Mouse (Mus musculus): ENCODE measurements around the gene Capn1.
A peak's percentile ranks its signal among the peaks of the same experiment; 100 is the strongest.

Capn1 gene

DNA sequence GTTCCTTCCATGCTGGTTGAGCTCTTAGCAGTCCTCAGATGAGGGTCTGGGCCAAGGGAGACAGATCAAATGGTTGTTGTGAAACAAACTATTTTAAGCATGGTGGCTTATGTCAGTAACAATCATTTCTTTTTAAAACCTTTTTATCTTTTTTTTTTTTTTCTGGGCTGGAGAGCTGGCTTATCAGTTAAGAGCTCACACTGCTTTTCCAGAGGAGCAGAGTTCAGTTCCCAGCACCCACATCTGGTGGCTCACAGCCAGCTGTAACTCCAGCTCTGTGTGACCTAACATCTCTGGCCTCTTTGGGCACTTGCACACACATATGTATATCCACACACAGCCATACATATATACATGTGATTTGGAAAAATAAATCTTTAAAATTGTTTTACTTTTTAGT lies 22.0 kb upstream of the Capn1 start:
- no peak for DNase-seq

DNA sequence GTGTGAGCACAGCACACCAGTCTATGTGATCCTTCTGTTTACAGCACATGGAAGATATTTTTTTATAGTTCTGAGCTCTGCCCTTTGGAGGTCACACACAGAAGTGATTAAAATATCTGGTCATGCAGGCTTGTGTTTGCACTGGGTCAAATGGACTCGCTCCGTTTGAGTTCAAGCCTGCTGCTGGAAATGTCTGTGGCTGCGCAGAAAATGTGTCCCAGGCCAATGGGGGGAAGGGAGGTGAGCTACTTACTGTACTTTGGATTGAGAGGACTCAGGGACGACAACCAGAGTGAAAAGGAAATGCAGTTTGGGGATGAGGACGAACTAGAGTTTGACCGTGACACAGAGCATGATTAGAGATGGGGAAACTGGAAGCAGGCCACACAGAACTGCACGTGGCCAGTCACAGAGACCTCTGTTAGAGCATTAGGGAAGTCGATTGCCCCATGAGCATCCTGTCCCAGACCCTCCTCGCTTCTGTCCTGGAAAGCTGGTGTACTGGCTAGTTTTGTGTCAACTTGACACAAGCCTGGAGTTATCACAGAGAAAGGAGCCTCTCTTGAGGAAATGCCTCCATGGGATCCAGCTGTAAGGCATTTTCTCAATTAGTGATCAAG lies 20.4 kb upstream of the Capn1 start:
- no peak for DNase-seq

DNA sequence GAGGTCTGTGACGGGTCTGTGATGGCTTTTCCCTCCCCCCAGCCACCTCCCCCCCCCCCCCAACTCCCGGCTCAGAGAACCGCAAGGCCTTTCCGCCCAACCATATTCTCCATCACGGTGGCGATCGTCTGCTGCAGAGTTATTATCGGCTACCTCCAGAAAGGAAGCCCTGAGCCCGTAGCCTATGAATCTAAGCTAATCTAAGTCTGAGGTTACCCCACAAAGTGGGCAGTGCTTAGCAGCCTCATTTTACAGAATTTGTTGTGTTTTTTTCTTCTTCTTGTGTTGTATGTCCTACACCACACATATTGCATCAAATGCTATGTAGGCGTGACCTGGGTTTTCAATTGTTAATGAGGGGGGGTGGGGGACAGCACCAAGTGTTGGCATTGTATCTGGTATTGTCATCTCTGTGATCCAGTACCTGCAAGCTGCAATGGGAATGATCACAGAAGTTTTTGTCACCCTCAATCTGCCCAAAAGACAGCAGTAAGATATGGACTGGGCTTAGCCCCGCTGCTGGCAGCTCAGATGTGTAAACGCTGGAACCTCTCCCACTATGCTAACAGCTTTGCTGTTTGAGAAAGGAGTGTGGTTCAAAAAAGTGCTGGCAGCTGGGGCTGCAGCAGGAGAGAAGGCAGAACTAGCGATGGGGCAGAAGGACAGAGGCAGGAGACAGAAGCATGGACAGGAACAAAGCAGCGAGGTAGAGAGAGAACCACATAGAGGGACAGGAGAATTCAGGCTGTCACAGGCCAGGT lies 15.0 kb upstream of the Capn1 start:
- no peak for DNase-seq

DNA sequence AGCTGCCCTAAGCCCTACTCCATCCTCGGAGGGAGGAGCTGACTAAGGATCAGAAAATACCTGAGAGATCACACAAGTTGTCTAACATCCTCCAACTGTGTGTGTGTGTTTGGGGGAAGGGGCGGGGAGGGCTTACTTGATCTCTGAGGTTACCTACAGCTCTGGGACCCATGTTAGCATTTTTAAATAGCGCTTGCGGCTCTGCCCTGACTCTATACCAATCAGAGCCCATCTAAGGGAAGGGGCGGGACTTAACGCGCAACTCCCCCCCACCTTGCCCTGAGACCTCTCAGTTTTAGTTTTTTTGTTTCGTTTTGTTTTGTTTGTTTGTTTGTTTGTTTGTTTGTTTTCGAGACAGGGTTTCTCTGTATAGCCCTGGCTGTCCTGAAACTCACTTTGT lies 13.7 kb upstream of the Capn1 start:
- no peak for DNase-seq

DNA sequence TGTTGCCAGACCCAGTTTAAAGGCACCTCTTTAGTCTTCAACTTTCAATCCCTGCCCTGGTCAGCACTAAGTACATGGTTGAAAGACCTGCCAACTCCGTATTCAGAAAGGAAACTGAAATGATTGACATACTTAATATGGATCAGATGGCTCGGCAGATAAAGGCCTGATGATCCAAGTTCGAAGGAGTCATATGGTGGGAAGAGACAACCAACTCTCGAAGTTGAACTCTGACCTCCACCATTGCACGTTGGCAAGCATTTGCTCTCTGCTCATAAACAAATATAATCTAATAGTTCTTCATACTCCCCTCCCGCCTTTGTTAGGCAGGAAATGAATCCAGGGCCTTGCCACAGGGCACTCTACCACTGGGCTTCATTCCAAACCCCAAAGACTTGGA lies 13.3 kb upstream of the Capn1 start:
- no peak for DNase-seq

DNA sequence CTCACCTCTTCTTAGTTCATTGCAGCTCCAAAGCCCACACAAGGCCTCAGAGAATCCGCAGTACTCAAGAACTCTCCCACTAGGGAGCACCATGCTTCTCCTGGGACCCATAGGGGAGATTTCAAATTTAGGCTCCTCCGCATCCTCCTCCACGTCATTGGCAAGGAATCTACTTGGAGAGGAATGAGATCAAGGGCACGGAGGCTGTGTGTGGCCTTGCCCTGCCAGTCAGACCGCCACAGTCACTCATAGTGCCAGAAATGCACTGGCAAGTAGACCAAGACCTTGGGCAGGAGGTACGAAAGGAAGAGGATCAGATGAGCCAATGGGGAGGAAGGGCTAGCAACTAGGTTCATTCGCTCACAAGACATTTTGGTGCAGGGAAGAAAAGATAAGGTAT lies 8.2 kb upstream of the Capn1 start:
- DNase-seq: no peak

DNA sequence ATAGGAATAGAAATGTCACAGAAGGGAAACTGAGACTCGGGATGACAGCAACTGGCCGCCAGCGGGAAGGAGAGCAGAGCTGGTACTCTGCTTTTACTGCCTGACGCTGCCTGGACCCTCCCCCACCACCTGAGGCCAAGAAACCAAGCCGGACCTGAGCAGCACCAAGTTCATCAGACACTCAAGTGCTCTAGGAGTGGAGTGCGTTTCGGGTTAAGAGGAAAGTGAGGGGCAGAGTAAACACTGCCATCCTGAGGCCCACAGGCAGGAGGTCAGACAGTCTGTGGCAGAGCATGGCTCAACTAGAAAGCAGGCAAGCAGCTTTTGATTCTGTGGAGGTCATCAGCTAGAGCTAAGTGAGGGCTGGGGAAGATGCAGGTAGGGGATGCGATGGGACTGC lies 7.4 kb upstream of the Capn1 start:
- no peak for DNase-seq

DNA sequence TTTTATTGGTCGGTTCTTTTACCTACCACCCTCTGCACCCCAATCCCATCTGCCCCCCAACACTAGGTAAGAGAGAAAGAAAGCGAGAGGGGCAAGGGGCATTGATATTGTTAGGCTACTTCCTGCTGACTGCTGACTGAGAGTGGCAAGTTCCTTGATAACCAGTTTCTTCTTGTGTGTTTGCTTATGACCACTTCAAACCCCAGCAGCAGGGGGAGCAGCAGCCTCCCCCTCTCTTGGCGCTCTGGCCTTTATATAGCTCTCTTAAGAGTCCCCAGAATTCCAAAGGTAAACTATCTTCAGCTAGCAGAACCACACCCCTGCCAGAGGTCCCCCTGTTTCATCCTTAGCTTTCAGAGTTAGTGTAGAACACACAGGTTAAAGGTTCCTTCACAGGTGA lies 4.6 kb upstream of the Capn1 start:
- DNase-seq: no peak

DNA sequence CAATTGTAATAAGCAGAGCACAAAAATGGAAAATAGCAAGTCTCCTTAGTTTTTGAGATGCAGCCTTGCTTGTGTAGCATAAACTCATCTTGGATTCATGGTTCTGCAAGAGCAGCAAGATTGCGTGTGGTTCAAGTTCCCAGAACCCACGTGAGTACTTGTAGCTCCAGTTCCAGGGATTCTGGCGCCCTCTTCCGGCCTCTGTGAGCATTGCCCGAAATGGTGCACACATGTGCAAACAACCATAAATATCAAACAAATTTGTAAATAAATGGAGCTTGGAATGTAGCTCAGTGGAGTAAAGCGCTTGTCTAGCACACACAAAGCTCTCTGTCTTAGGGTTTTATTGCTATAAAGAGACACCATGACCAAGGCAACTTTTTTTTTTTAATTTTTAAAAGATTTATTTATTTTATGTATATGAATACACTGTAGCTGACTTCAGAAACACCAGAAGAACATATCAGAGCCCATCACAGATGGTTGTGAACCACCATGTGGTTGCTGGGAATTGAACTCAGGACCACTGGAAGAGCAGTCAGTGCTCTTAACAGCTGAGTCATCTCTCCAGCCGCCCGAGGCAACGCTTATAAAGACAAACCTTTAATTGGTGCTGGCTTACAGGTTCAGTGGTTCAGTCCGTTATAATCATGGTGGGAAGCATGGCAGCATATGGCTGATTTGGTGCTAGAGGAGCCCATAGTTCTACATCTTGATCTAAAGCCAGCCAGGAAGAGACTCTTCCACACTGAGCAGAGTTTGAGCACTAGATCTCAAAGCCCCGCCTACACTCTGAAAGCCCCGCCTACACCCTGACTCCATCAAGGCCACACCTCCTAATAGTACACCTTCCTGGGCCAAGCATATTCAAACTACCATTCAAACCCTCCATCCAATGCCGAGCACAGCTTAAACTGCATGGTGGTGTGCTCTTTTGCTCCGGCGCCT lies 2.7 kb upstream of the Capn1 start:
- DNase-seq: peak; percentile 84

DNA sequence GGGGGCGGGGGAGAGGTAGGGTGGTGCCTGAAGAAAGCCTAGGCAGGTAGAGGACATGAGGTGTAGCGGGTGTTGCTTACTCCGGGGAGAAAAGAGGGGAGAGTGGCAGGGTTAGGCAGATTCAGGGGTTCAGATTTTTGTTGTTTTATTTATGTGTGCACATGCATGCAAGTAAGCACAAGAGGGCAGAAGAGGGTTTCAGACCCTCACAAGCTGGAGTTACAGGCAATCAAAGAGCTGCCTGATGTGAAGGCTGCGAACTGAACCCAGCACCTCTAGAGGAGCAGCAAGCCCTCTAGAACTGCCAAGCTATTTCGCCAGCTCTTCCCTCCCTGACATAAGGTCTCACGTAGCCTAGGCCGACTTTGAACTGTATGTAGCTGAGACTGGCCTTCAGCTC lies 835 bp upstream of the Capn1 start:
- no peak for DNase-seq

DNA sequence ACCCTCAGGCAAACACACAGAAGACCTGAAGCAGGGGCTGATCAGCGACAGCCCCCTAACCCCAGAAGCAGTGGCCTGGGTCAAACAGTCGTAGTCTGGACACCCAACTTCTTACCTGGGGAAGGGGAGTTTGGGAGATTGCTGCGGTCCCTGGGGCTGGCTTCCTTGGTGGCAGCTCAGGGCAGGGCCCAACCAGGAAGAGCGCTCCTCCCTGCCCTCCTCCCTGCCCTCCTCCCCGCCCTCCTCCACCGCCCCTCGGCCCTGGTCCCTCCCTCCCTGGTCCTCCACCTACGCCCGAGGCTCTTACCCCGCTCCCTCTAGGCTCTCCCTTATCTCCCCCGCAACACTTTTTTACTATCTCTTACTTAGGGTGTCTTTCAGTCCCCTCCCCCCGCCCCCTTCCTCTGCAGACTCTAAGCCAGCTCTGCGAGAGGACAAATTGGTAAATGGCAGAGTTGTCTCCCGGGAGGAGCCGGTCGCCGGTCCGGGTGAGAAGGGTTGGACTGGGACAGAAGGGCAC lies 646 bp downstream of the Capn1 start:
- peak; percentile 4 for DNase-seq

DNA sequence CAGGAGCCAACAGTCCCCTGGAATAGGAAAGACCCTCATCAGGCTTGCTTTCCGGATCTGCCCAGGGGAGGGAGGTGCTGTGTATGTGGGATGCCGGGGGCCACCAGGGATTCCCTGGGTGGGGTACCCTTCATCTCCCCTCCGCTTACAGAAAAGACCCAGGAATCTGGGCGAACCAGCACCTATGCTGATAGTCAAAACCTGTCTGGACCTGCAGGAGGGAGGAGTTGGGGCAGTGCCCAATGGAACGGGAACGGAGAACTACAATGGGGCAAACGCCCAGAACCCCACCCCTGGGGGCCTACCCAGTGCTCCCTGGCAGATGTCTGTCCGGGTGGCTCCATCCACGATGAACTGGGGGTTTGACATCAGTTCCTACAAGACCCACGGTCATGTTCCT lies 2.0 kb downstream of the Capn1 start:
- DNase-seq: no peak

DNA sequence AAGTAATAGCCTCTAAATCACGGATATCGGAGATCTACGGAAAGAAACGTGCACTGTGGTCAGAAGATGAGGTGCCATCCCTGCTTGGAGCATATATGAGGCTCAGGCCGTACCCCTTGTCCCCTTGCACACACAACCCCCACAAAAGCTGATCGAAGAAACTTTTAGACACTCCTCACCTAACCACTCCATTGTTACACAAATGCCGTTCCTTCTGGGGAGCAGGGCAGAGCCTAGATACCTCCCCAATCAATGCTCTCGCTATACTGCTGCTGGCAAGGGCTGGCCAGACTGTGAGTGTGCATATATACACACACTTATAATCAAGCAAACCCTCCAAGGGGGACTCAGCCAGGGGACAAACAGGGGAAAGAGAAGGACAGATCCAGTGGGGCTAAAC lies 6.6 kb downstream of the Capn1 start:
- no peak for DNase-seq

DNA sequence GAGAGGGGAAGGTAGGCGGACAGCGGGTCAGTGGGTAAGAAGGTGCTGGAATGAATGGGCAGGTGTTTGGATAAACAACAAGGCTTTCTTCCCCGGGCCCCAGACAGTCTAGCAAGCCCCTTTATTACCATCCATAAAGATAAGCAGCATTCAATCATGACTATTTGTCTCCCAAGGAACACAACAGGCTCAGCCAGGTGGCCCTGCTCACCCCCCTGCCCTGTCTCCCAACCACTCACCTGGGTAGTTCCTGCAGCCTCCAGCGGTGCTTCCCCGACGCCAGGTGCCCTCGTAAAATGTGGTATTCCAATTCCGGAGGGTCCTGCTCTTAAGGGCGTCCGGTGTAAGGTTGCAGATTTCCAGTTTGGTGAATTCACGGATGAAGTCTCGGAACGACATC lies 8.7 kb downstream of the Capn1 start:
- DNase-seq: no peak

DNA sequence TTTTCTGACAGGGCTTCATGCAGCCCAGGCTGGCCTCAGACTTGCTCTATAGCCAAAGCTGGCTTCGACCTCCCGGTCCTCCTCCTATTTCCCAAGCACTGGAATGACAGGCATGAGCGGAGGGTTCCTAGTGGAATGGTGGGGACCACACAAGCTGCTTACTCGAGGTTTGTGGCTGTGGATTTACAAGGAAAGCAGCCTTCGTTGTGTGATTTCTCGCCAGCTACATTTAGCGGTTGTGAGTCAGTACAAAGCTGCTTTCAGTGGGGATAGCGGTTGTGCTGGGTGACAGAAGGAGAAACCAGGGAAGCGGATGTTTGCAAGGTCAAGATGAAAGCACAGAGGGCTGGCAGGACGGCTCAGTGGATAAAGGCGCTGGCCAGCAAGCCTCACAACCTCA lies 10.2 kb downstream of the Capn1 start:
- DNase-seq: no peak

DNA sequence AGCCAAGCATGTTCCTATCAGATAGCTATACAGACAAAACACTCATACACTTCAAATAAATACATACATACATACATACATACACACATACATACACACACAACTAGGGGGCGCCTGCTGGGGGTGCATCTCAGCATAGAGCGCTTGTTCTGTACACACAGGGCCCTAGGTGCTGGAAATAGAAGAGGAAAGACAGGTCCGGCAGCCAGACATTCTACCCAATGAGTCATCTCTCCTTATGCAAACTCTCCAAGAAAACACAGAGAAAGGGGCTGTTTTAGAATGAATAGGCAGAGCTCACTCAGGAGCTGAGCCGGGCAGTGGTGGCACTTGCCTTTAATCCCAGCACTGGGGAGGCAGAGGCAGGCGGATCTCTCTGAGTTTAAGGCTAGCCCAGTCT lies 15.7 kb downstream of the Capn1 start:
- DNase-seq: no peak

DNA sequence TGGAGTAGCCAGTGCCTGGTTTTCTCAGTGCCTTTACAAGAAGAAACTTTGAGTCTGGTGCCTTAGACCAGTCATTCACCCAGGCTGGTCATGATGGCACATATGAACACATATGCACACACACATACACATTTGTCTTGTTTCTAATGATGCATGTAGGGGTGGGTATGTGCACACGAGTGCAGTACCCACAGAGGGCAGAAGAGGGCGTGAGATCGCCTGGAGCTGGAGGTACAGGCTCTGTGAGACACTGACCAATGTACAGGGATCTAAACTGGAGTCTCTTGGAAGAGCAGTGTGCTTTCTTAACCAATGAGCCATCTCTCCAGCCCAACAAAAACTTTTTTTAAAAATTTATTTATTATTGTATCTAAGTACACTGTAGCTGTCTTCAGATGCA lies 17.5 kb downstream of the Capn1 start:
- no peak for DNase-seq

DNA sequence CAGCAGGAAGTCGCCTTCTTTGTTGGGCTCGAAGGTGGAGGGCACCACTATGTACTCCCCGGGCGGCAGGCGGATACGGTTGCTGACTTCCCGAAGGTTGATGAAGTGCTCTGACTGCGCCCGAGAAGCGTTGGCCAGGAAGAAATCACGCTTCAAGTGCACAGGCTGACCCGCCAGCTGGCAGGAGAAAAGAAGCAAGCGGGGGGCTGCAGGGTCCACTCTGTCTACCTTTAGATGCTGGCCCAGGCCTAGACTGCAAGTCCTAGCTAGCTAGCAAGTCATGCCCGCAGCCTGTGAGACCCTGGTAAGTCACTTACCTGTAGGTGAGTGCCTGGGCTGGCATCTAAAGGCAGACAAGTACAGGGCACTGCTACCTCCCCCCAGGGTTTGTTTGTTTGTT lies 21.0 kb downstream of the Capn1 start:
- no peak for DNase-seq

DNA sequence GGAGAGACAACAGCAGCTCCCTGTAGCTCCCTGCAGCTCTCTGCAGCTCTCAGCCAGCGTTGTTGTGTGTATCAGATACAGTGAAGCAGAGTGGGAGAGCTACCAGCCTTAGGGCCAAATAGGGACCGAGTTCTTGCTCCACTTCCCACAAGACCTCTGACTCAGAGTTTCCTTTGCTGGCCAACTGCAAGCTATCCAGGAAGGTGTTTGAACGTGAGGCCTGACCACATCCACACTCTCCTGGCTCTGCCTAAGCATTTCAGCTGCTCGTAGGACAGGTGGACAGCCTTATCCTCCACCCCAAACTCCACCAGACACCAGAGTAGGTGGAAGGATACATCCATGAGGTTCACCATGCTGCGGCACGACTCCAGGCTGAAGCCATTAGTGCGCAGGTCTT lies 23.7 kb downstream of the Capn1 start:
- no peak for DNase-seq

DNA sequence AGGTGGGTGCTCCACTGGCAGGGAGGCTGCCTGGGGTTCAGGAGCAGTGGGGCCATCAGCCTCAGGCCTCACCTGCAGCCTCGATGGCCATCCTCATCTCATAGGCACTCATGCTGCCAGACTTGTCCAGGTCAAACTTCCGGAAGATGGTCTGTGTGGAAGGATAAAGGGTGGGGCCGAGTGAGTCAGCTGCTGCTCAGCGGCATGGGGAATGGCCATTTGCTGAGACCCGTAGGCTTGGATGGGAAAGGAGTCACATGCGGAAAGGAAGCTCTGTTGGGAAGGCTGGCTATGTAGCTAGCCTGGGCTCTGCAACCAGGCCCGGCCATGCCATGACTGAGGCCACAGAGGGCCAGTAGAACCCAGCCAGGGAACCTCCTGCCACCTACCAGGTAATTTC lies 24.2 kb downstream of the Capn1 start:
- no peak for DNase-seq

DNA sequence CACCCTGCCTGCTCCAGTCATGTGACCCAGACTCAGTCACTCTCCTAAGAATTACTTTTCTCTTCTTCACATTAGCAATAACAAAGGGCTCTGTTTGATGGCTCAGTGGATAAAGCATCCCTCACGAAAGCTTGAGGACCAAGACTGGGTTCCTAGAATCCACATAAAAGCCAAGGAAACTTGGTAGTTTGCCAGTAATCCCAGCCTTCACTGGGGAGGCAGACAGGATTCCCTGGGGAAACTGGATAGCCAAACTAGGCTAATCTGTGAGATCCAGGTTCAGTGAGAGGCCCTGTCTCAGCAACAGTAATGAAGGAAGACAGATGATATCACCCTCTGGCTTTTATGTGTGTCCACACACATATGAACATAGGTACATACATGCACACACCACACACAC lies 24.8 kb downstream of the Capn1 start:
- no peak for DNase-seq

DNA sequence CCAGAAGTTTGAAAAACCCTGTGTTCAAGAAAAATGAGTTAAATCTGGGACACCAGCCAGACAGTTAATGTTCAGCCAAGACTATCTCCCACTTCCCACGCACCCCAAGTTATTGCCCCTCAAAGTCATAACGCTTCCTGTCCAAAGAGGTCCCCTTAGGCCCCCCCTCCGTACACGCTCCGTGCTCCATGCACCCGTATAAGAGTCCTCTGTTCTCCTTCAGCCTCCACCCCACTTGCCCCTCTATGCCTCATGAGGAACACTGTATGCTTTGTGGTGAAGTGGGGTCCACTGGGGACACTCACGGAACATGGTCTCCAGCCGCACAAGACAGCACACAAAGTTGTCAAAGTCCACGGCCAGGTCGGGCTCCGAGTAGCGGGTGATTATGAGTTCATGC lies 25.7 kb downstream of the Capn1 start:
- DNase-seq: no peak

DNA sequence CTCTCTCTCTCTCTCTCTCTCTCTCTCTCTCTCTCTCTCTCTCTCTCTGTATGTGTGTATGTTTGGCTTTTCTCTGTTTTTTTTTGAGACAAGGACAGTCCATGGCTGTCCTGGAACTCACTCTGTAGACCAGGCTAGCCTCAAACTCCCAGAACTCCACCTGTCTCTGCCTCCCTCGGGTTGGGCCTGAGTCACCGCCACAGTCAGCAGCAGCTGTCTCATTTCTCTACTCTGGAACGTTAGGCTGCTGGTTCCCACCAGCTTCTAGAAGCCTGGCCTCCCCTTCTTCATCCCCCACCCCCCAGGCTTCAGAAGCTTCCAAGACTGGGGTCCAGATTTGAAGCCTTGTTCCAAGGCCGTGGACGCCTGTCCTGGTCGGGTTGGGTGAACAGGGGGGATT lies 26.1 kb downstream of the Capn1 start:
- no peak for DNase-seq
